Mouse (Mus musculus): ENCODE data around the gene Dpysl5.

Dpysl5 gene

GRCm38 (mm10) chr5:30822689-30823088, 111.3 kb downstream of the Dpysl5 start:
- ATAC-seq (ENCODE audit: low TSS enrichment): no peak

GRCm38 (mm10) chr5:30823091-30823490, 111.7 kb downstream of the Dpysl5 start:
- ATAC-seq (ENCODE audit: low TSS enrichment): no peak

- no peak for ATAC-seq (ENCODE audit: low TSS enrichment)
Measured at GRCm38 (mm10) chr5:30824124-30824988, 113.0 kb downstream of the Dpysl5 start.

- ATAC-seq (ENCODE audit: low TSS enrichment): peak; percentile 50; the same call in 1 of the 2 replicates
Measured at GRCm38 (mm10) chr5:30825166-30825565, 113.8 kb downstream of the Dpysl5 start.

- peak; percentile 17; the same call in 1 of the 2 replicates for ATAC-seq (ENCODE audit: low TSS enrichment)
Measured at GRCm38 (mm10) chr5:30825821-30826220, 114.5 kb downstream of the Dpysl5 start.

GRCm38 (mm10) chr5:30833416-30833815, 122.1 kb downstream of the Dpysl5 start:
- no peak for ATAC-seq (ENCODE audit: low TSS enrichment)

GRCm38 (mm10) chr5:30839731-30840130, 128.4 kb downstream of the Dpysl5 start:
- ATAC-seq (ENCODE audit: low TSS enrichment): no peak

GRCm38 (mm10) chr5:30841896-30842295, 130.5 kb downstream of the Dpysl5 start:
- ATAC-seq (ENCODE audit: low TSS enrichment): no peak

Measured in frontal cortex, adult (tissue).